Mouse (Mus musculus): ENCODE data around the gene Bag6. TPM values are rescaled to one million over a fixed set of nuclear protein-coding genes. Genes with fewer than 3 reads are reported as not detected.

Bag6 gene
- polyA plus RNA-seq, 1 experiment from 2014 or later, result 37.4 TPM

GRCm38 (mm10) chr17:35156461-35157200 lies 21.7 kb downstream of the Bag6 start:
- WGBS, result 86% methylated on average over 33 of the region's 33 CpGs
- Histone ChIP-seq H3K9ac (ENCODE audit: low read depth, low read length) (no peak overlapping the region), H3K27me3 (replicated peaks; ENCODE audit: control insufficient read depth, insufficient read depth, low read length) (no peaks in the 10 kb centered on the region), H3K4me2 (replicated peaks; ENCODE audit: low read depth) (no peak overlapping the region), H3K4me3 (ENCODE audit: low read depth, low read length) (no peak overlapping the region), H3K4me1 (replicated peaks; ENCODE audit: control insufficient read depth, insufficient read depth, low read length) (no peaks in the 10 kb centered on the region), H3K9me3 (ENCODE audit: control insufficient read depth) (no peaks in the 10 kb centered on the region), H3K27ac (ENCODE audit: low read depth, low read length) (no peak overlapping the region), H3K36me3 (ENCODE audit: control insufficient read depth, insufficient read depth) (peaks cover 99% of the 10 kb centered on the region)
- no peak for ATAC-seq
- TF ChIP-seq CTCF (IDR thresholded peaks at IDR 0.05; ENCODE audit: low read depth), result no peak

DNA sequence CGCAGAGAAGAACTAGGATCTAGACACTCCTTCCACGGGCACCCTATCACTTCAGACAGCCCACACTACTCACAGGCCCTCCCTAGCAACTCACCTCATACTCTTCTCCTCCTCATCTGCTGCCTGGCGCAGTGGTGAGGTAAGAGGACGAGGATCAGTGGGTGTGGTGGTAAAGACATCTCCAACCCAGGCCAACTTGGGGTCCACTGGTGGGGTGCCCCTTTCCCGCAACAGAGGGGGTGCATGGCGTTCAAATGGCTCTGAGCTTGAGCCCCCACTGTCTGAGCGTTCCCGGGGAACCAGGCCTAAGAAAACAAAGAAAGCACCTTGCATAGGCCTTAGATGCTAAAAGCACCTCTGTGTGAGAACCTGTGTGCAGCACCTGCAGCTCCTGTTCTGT lies 22.3 kb downstream of the Bag6 start:
- Histone ChIP-seq H3K4me2 (replicated peaks; ENCODE audit: low read depth) (no peak overlapping the region), H3K9ac (ENCODE audit: low read depth, low read length) (no peak overlapping the region), H3K4me3 (ENCODE audit: low read depth, low read length) (no peak overlapping the region), H3K9me3 (ENCODE audit: control insufficient read depth) (no peaks in the 10 kb centered on the region), H3K27me3 (replicated peaks; ENCODE audit: control insufficient read depth, insufficient read depth, low read length) (no peaks in the 10 kb centered on the region), H3K27ac (ENCODE audit: low read depth, low read length) (no peak overlapping the region), H3K36me3 (ENCODE audit: control insufficient read depth, insufficient read depth) (peaks cover 100% of the 10 kb centered on the region), H3K4me1 (replicated peaks; ENCODE audit: control insufficient read depth, insufficient read depth, low read length) (no peaks in the 10 kb centered on the region)
- WGBS, result 92% methylated on average over 8 of the region's 8 CpGs
- TF ChIP-seq CTCF (IDR thresholded peaks at IDR 0.05; ENCODE audit: low read depth), result no peak
- ATAC-seq, result no peak

DNA sequence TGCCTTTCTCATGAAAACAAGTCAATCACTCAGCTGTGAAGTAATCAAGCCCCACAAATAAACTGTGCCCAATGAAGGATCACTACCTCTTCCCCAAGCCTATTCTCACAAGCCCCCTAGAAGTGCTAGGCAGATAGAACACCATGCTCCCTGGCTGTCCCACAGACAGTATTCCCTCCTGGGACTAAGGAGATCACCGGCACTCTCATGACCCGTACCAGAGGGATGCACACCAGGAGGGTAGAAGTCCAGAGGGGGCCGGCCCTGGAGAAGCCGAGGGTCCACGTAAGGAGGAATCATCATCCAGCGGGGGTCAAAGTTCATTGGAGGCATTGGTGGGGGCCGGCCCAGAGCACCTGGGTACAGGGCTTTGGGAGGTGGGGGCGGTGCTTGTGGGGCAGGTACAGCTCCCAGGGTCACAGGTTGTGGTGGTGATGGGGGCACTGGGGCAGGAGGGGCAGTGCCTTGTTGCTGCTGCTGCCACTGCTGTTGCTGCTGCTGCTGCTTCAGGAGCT lies 22.7 kb downstream of the Bag6 start:
- ATAC-seq, result no peak

DNA sequence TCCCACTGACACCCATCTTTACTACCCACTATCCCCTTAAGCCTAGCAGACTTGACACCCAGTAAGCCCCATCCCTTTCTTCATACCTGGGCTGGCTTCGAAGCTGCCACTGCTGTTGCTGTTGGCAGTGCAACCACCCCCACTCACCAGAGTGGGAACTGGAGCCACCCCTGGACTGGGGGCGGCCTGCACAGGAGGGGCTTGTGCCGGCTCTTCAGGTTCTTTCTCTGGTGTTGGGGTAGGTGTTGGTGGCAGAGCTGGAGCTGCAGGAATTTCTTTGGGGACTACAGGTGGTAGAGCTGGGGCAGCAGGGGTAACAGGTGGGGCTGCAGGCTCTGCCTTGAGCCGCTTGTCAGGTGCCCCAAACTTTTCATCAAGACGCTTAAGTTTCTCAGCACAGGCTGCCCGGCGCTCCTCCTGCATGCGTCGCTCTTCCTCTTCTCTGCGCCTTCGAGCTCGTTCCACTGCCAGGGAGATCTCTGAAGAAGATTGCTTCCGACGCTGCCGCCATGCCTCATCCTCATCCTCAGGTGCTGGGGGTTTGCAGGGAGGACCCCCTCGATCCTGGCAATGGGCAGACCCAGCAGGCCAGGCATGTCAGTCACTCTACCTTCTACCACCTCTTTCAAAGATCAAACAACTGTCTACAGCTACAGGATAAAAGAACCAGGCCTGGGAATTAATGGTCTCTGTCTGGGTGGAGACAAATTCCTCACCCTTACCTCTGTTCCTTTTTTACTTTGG lies 24.0 kb downstream of the Bag6 start:
- H3K9me3 ChIP-seq (ENCODE audit: control insufficient read depth), result no peaks in the 10 kb centered on the region
- H3K36me3 ChIP-seq (ENCODE audit: control insufficient read depth, insufficient read depth), result peaks cover 82% of the 10 kb centered on the region
- H3K4me2 ChIP-seq (replicated peaks; ENCODE audit: low read depth), result no peak overlapping the region
- H3K9ac ChIP-seq (ENCODE audit: low read depth, low read length), result no peak overlapping the region
- no peak for TF ChIP-seq CTCF (IDR thresholded peaks at IDR 0.05; ENCODE audit: low read depth)
- H3K27ac ChIP-seq (ENCODE audit: low read depth, low read length), result no peak overlapping the region
- no peak for ATAC-seq
- H3K27me3 ChIP-seq (replicated peaks; ENCODE audit: control insufficient read depth, insufficient read depth, low read length), result no peaks in the 10 kb centered on the region
- H3K4me3 ChIP-seq (ENCODE audit: low read depth, low read length), result no peak overlapping the region
- 92% methylated on average over 16 of the region's 16 CpGs for WGBS
- H3K4me1 ChIP-seq (replicated peaks; ENCODE audit: control insufficient read depth, insufficient read depth, low read length), result peaks cover 4% of the 10 kb centered on the region; the same call in 1 of the 2 replicates

More for the DNA sequence above, 22.7 kb downstream of the Bag6 start:
- TF ChIP-seq CTCF (IDR thresholded peaks at IDR 0.05; ENCODE audit: low read depth), result no peak
- Histone ChIP-seq H3K4me1 (replicated peaks; ENCODE audit: control insufficient read depth, insufficient read depth, low read length) (no peaks in the 10 kb centered on the region; the same call in 1 of the 2 replicates), H3K4me3 (ENCODE audit: low read depth, low read length) (no peak overlapping the region), H3K9me3 (ENCODE audit: control insufficient read depth) (no peaks in the 10 kb centered on the region), H3K36me3 (ENCODE audit: control insufficient read depth, insufficient read depth) (peaks cover 96% of the 10 kb centered on the region), H3K27ac (ENCODE audit: low read depth, low read length) (no peak overlapping the region), H3K9ac (ENCODE audit: low read depth, low read length) (no peak overlapping the region), H3K4me2 (replicated peaks; ENCODE audit: low read depth) (no peak overlapping the region), H3K27me3 (replicated peaks; ENCODE audit: control insufficient read depth, insufficient read depth, low read length) (no peaks in the 10 kb centered on the region)
- 84% methylated on average over 8 of the region's 8 CpGs for WGBS

GRCm38 (mm10) chr17:35159638-35160037 lies 24.7 kb downstream of the Bag6 start:
- no peak overlapping the region for H3K4me3 ChIP-seq (ENCODE audit: low read depth, low read length)
- no peak overlapping the region for H3K9ac ChIP-seq (ENCODE audit: low read depth, low read length)
- H3K27me3 ChIP-seq (replicated peaks; ENCODE audit: control insufficient read depth, insufficient read depth, low read length), result no peaks in the 10 kb centered on the region
- no peak for TF ChIP-seq CTCF (IDR thresholded peaks at IDR 0.05; ENCODE audit: low read depth)
- H3K4me2 ChIP-seq (replicated peaks; ENCODE audit: low read depth), result no peak overlapping the region
- no peak for ATAC-seq
- peaks cover 4% of the 10 kb centered on the region; the same call in 1 of the 2 replicates for H3K4me1 ChIP-seq (replicated peaks; ENCODE audit: control insufficient read depth, insufficient read depth, low read length)
- no peak overlapping the region for H3K27ac ChIP-seq (ENCODE audit: low read depth, low read length)
- H3K36me3 ChIP-seq (ENCODE audit: control insufficient read depth, insufficient read depth), result peaks cover 76% of the 10 kb centered on the region
- WGBS, result 90% methylated on average over 7 of the region's 7 CpGs
- no peaks in the 10 kb centered on the region for H3K9me3 ChIP-seq (ENCODE audit: control insufficient read depth)

DNA sequence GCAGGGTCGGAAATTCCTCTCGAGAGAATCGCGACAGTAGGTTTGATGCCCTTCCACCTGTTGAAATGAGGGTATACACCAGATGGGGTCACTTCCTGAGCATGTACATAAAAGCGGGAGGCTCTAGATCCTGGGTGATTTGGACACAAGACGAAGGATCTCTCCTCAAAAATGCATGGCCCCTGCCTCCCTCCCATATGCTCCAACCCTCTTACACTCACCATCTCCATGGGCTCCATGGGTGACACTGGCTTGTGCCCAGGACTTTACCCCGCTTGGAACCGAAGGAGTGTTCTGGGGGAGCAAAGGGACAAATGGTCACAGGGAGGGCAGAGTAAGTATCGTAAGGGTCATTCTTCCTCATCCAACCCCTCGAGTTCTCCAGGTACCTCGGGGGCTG lies 26.4 kb downstream of the Bag6 start:
- TF ChIP-seq CTCF (IDR thresholded peaks at IDR 0.05; ENCODE audit: low read depth), result no peak
- no peak overlapping the region for H3K9ac ChIP-seq (ENCODE audit: low read depth, low read length)
- H3K4me2 ChIP-seq (replicated peaks; ENCODE audit: low read depth), result no peak overlapping the region
- H3K36me3 ChIP-seq (ENCODE audit: control insufficient read depth, insufficient read depth), result peaks cover 58% of the 10 kb centered on the region
- peaks cover 4% of the 10 kb centered on the region; the same call in 1 of the 2 replicates for H3K4me1 ChIP-seq (replicated peaks; ENCODE audit: control insufficient read depth, insufficient read depth, low read length)
- H3K4me3 ChIP-seq (ENCODE audit: low read depth, low read length), result no peak overlapping the region
- no peak overlapping the region for H3K27ac ChIP-seq (ENCODE audit: low read depth, low read length)
- WGBS, result 77% methylated on average over 11 of the region's 11 CpGs
- H3K27me3 ChIP-seq (replicated peaks; ENCODE audit: control insufficient read depth, insufficient read depth, low read length), result no peaks in the 10 kb centered on the region
- no peak for ATAC-seq
- no peaks in the 10 kb centered on the region for H3K9me3 ChIP-seq (ENCODE audit: control insufficient read depth)

Measured in intestine, postnatal 0 days (tissue).